Mouse (Mus musculus): ENCODE results near the gene Dido1. TPM values are rescaled to one million over a fixed set of nuclear protein-coding genes. Genes with fewer than 3 reads are reported as not detected.

Gene Dido1
- polyA plus RNA-seq, 1 experiment from 2014 or later: 8.7 TPM

DNA sequence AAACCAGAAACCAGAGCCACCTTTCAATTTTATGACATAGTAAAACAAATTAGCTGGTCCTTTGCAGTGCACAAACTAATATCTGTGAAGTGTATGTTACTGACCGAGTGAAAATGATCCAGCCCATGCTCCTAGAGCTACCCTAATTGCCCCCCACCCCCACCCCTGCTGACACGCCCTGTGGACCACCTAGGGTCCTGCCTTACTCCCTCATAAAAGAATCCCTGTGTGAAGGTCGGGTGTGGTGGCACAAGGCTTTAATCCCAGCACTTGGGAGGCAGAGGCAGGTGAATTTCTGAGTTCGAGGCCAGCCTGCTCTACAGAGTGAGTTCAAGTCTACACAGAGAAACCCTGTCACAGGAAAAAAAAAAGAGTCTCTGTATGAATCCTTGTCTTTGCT is 1.7 kb upstream of the Dido1 start:
- no peak for TF ChIP-seq EP300 (IDR thresholded peaks at IDR 0.05; ENCODE audit: low read depth)
- TF ChIP-seq CTCF (IDR thresholded peaks at IDR 0.05; ENCODE audit: low read depth): no peak
- peaks cover 28% of the 10 kb centered on the region for H3K36me3 ChIP-seq (replicated peaks; ENCODE audit: insufficient read depth, low read length)
- H3K9ac ChIP-seq (replicated peaks): peak overlapping the region; percentile 100
- H3K4me3 ChIP-seq (ENCODE audit: low read depth, low read length): peak overlapping the region; percentile 100
- peak overlapping the region; percentile 100 for H3K27ac ChIP-seq (ENCODE audit: low read depth)
- ATAC-seq (no peak), DNase-seq (peak; percentile 11)
- no peaks in the 10 kb centered on the region for H3K27me3 ChIP-seq (ENCODE audit: insufficient read depth, low read length)
- H3K4me2 ChIP-seq (ENCODE audit: low read depth, low read length): peak overlapping the region; percentile 80
- WGBS (ENCODE audit: insufficient replicate concordance): 59% methylated on average over 4 of the region's 4 CpGs
- peaks cover 32% of the 10 kb centered on the region for H3K4me1 ChIP-seq (ENCODE audit: insufficient read depth)
- H3K9me3 ChIP-seq (ENCODE audit: low read length): no peaks in the 10 kb centered on the region

DNA sequence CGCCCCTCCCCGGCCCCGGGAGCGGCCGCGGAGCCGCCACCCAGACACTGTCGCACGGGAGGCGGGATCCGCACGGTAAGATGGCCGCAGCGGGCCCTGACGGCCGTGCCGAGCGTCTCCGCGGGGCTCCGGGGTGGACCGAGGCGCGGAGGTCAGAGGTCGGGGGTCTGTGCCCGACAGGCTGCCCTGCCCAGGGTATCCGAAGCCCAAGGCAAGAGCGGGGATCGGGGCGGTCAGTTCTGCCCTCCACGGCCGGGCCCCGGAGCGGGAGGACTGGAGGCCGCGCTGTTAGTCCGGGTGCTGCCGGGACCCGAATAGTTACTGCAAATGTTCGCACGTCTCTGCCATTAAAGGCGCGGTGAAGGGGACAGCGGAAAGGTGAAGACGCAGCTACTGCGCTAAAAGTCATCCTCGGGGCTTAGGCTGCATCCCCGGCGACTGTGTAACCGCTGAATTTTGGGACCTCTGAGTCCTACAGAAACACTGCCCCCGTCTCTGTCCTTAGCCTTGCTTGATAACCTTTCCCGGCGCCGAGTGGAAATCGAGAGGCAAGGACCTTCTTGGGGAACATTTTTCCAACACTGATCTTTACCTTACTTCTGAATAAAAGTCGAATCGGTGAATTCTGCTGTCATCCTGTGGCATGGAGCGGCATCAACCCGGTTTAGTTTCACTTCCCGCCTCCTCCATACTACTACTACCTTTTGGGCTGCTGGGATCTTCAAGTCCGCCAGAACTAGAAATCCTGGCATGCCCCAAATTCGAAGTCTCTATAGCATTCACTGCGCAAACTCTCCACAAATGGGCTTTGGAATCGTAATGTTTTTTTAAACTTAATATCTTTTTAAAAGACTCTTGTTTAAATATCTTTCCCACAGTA is 717 bp upstream of the Dido1 start:
- Histone ChIP-seq H3K9ac (replicated peaks) (peak overlapping the region; percentile 100), H3K4me1 (ENCODE audit: insufficient read depth) (peaks cover 35% of the 10 kb centered on the region), H3K4me2 (ENCODE audit: low read depth, low read length) (peak overlapping the region; percentile 80), H3K27me3 (ENCODE audit: insufficient read depth, low read length) (no peaks in the 10 kb centered on the region), H3K36me3 (replicated peaks; ENCODE audit: insufficient read depth, low read length) (peaks cover 23% of the 10 kb centered on the region), H3K9me3 (ENCODE audit: low read length) (no peaks in the 10 kb centered on the region), H3K4me3 (ENCODE audit: low read depth, low read length) (peak overlapping the region; percentile 100), H3K27ac (ENCODE audit: low read depth) (peak overlapping the region; percentile 100)
- TF ChIP-seq EP300 (IDR thresholded peaks at IDR 0.05; ENCODE audit: low read depth) (no peak), CTCF (IDR thresholded peaks at IDR 0.05; ENCODE audit: low read depth) (no peak)
- 2% methylated on average over 63 of the region's 64 CpGs for WGBS (ENCODE audit: insufficient replicate concordance)
- DNase-seq: no peak
- ATAC-seq: peak; percentile 8; the same call in 1 of the 2 replicates

DNA sequence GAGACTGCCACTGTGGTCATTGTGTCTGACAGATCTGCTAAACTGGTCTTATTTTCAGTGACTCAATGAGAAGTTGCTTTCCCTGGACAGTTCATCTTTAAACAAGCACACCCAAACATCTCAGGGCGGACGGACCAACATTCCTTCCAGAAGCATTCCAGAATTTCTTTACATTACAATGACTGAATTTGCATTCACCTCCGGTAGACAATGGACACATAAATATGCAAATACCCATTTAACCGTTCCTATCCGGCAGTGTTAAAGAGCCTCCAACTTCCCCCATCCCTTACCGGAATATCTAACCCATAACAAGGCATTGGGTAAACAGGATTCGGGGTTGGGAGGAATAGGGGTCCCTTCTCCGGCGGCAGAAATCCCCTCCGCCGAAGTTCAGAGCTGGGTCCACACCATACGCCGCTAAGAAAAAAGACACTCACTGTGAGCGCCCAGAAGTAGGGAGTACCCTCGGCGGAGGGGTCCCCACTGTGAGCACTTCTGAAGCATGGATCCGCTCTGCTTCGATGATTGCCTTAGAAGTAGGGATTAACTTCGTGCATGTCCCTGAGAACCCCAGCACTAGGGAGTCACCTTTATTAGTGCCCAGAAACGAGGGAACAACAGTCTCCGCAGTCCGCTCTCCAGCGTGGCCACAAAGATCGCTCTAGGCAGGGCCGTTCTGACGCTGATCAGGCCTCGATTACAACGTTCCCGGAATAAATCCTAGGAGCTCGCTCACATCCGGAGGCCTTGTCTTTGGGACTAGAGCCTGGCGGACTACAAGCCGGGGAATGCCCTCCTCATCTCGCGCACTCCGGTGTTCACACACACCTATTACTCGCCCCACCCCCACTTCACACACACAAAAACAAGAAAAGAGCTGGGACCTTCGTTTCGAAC is 526 bp downstream of the Dido1 start:
- peak overlapping the region; percentile 100 for H3K4me3 ChIP-seq (ENCODE audit: low read depth, low read length)
- peaks cover 47% of the 10 kb centered on the region for H3K4me1 ChIP-seq (ENCODE audit: insufficient read depth)
- no peaks in the 10 kb centered on the region for H3K27me3 ChIP-seq (ENCODE audit: insufficient read depth, low read length)
- H3K4me2 ChIP-seq (ENCODE audit: low read depth, low read length): peak overlapping the region; percentile 76
- H3K9ac ChIP-seq (replicated peaks): peak overlapping the region; percentile 100
- H3K27ac ChIP-seq (ENCODE audit: low read depth): peak overlapping the region; percentile 100
- DNase-seq (no peak), ATAC-seq (peak; percentile 20)
- TF ChIP-seq CTCF (IDR thresholded peaks at IDR 0.05; ENCODE audit: low read depth) (no peak), EP300 (IDR thresholded peaks at IDR 0.05; ENCODE audit: low read depth) (no peak)
- H3K9me3 ChIP-seq (ENCODE audit: low read length): no peaks in the 10 kb centered on the region
- peaks cover 16% of the 10 kb centered on the region for H3K36me3 ChIP-seq (replicated peaks; ENCODE audit: insufficient read depth, low read length)
- WGBS (ENCODE audit: insufficient replicate concordance): under 1% methylated on average over 39 of the region's 39 CpGs

DNA sequence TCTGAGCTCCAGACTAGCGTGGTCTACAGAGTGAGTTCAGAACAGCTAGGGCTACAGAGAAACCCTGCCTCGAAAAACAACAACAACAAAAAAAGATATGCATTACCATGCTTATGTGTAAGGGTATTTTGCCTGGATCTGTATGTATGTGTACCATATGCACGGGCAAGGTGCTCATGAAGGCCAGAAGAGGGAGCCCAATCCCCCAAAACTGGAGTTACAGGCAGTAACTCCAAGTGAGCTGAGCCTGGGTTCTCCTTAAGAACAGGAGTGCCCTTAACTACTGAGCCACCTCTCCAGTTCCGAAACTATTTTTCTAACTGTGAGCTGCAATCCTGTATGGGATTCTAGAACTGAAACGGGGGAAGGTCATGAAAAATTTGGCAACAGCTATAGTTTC is 3.8 kb downstream of the Dido1 start:
- TF ChIP-seq EP300 (IDR thresholded peaks at IDR 0.05; ENCODE audit: low read depth) (no peak), CTCF (IDR thresholded peaks at IDR 0.05; ENCODE audit: low read depth) (peak; percentile 56)
- DNase-seq: no peak
- ATAC-seq: no peak
- no peaks in the 10 kb centered on the region for H3K9me3 ChIP-seq (ENCODE audit: low read length)
- no peaks in the 10 kb centered on the region for H3K27me3 ChIP-seq (ENCODE audit: insufficient read depth, low read length)
- no peak overlapping the region for H3K4me3 ChIP-seq (ENCODE audit: low read depth, low read length)
- H3K4me1 ChIP-seq (ENCODE audit: insufficient read depth): peaks cover 54% of the 10 kb centered on the region
- H3K9ac ChIP-seq (replicated peaks): no peak overlapping the region
- H3K4me2 ChIP-seq (ENCODE audit: low read depth, low read length): no peak overlapping the region
- 90% methylated on average over 5 of the region's 5 CpGs for WGBS (ENCODE audit: insufficient replicate concordance)
- 0 out of 2 replicates have a peak, but pooled peaks cover 5% of the 10 kb centered on the region for H3K36me3 ChIP-seq (replicated peaks; ENCODE audit: insufficient read depth, low read length)
- 0 out of 2 replicates have a peak overlapping the region, but pooled peaks have one; percentile 99 for H3K27ac ChIP-seq (ENCODE audit: low read depth)

DNA sequence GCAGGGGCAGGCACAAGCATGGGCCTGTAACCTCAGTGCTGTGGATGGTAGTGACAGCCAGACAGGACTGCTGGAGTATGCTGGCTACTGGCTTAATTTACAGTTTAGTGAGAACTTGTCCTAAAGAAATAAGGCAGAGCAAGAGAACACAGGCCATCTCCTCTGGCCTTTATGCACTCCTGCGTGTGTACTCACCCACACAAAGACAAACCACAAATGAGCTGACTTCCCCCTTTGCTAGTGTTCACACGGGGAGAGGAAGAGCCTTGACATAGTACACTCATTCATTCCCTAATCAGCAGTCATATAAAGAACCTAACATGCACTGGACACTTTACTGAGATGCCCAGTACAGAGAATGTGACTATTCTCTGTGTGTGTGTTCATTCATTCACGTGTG is 4.7 kb downstream of the Dido1 start:
- H3K9ac ChIP-seq (replicated peaks): peak overlapping the region; percentile 41; the same call in 1 of the 2 replicates
- peak overlapping the region; percentile 99 for H3K27ac ChIP-seq (ENCODE audit: low read depth)
- ATAC-seq (no peak), DNase-seq (no peak)
- 20% methylated on average over 3 of the region's 3 CpGs for WGBS (ENCODE audit: insufficient replicate concordance)
- H3K4me2 ChIP-seq (ENCODE audit: low read depth, low read length): peak overlapping the region; percentile 41
- TF ChIP-seq EP300 (IDR thresholded peaks at IDR 0.05; ENCODE audit: low read depth) (no peak), CTCF (IDR thresholded peaks at IDR 0.05; ENCODE audit: low read depth) (no peak)
- no peak overlapping the region for H3K4me3 ChIP-seq (ENCODE audit: low read depth, low read length)
- H3K36me3 ChIP-seq (replicated peaks; ENCODE audit: insufficient read depth, low read length): 0 out of 2 replicates have a peak, but pooled peaks cover 5% of the 10 kb centered on the region
- no peaks in the 10 kb centered on the region for H3K9me3 ChIP-seq (ENCODE audit: low read length)
- peaks cover 62% of the 10 kb centered on the region for H3K4me1 ChIP-seq (ENCODE audit: insufficient read depth)
- H3K27me3 ChIP-seq (ENCODE audit: insufficient read depth, low read length): no peaks in the 10 kb centered on the region

DNA sequence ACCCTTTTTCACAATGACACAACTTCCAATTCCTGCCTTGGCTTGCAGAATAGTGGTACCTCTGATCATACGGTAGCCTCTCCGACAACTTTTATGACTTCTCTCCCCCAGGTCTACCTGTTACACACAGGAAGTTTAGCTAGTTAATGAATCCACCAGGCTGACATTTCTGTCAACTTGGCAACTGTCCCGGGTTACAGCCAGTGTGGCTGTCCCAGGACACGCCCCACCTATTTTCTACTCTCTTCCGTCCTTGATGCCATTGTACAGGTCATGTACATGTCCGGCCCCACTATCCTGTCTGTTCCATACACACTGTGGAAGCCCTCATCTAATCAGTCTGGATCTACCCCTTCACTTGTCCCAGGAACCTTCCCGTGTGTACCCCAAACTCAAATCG is 5.2 kb downstream of the Dido1 start:
- no peak for ATAC-seq
- DNase-seq: peak; percentile 73
- no peak for TF ChIP-seq CTCF (IDR thresholded peaks at IDR 0.05; ENCODE audit: low read depth)
- TF ChIP-seq EP300 (IDR thresholded peaks at IDR 0.05; ENCODE audit: low read depth): no peak
- peak overlapping the region; percentile 41 for H3K9ac ChIP-seq (replicated peaks)
- no peaks in the 10 kb centered on the region for H3K9me3 ChIP-seq (ENCODE audit: low read length)
- peak overlapping the region; percentile 99 for H3K27ac ChIP-seq (ENCODE audit: low read depth)
- H3K4me3 ChIP-seq (ENCODE audit: low read depth, low read length): no peak overlapping the region
- 35% methylated on average over 8 of the region's 8 CpGs for WGBS (ENCODE audit: insufficient replicate concordance)
- H3K4me2 ChIP-seq (ENCODE audit: low read depth, low read length): peak overlapping the region; percentile 93
- H3K36me3 ChIP-seq (replicated peaks; ENCODE audit: insufficient read depth, low read length): 0 out of 2 replicates have a peak, but pooled peaks cover 5% of the 10 kb centered on the region
- no peaks in the 10 kb centered on the region for H3K27me3 ChIP-seq (ENCODE audit: insufficient read depth, low read length)
- H3K4me1 ChIP-seq (ENCODE audit: insufficient read depth): peaks cover 67% of the 10 kb centered on the region
